Mouse (Mus musculus): ENCODE measurements around the gene Minos1.

The Minos1 gene

GRCm38 (mm10) chr4:139059569-139059968 is 71.3 kb downstream of the Minos1 start:
- peak; percentile 34 for DNase-seq (ENCODE audit: low spot score)

- DNase-seq (ENCODE audit: low spot score), result no peak
Observed at GRCm38 (mm10) chr4:139058029-139058428, 72.9 kb downstream of the Minos1 start.

GRCm38 (mm10) chr4:139057291-139057690 is 73.6 kb downstream of the Minos1 start:
- DNase-seq (ENCODE audit: low spot score), result no peak

GRCm38 (mm10) chr4:139055744-139056143 is 75.2 kb downstream of the Minos1 start:
- no peak for DNase-seq (ENCODE audit: low spot score)

GRCm38 (mm10) chr4:139055336-139055735 is 75.6 kb downstream of the Minos1 start:
- no peak for DNase-seq (ENCODE audit: low spot score)

GRCm38 (mm10) chr4:139054300-139054923 is 76.5 kb downstream of the Minos1 start:
- no peak for DNase-seq (ENCODE audit: low spot score)

GRCm38 (mm10) chr4:139053391-139053790 is 77.5 kb downstream of the Minos1 start:
- no peak for DNase-seq (ENCODE audit: low spot score)

GRCm38 (mm10) chr4:139052796-139053195 is 78.1 kb downstream of the Minos1 start:
- DNase-seq (ENCODE audit: low spot score), result no peak

All from urinary bladder, postnatal 25 days (tissue).